Mouse (Mus musculus) limb, embryonic 10.5 days (tissue): ENCODE results near the gene Prkag2. TPM values are rescaled to one million over a fixed set of nuclear protein-coding genes. Genes with fewer than 3 reads are reported as not detected.
"Not testable (repeated sequence)": the region's sequence is repeated elsewhere in the genome, so short reads cannot be mapped to it uniquely, and the experiment has no call there.

Experiments
- DNase-seq: peaks from one replicate; pipeline ENCODE4 v3.0.0-alpha.2; 2017; ENCODE audit warnings: low spot score
- H3K27ac ChIP-seq: fragments of 300-500 bp; sonication (generic); 2 replicates; pipeline ENCODE4 v1.5.1; 2016; ENCODE audit warnings: mild to moderate bottlenecking
- H3K27me3 ChIP-seq: fragments of 300-500 bp; sonication (generic); 2 replicates; pipeline ENCODE4 v1.6.1; 2016; ENCODE audit warnings: low read depth, mild to moderate bottlenecking; ENCODE audit not compliant: poor library complexity, severe bottlenecking
- H3K36me3 ChIP-seq: fragments of 300-500 bp; sonication (generic); 2 replicates; pipeline ENCODE4 v1.6.1; 2016; ENCODE audit warnings: mild to moderate bottlenecking, moderate library complexity
- H3K4me1 ChIP-seq: fragments of 300-500 bp; sonication (generic); 2 replicates; pipeline ENCODE4 v1.6.1; 2016
- H3K4me3 ChIP-seq: fragments of 300-500 bp; sonication (generic); 2 replicates; pipeline ENCODE4 v1.5.1; 2016; ENCODE audit warnings: mild to moderate bottlenecking, moderate library complexity
- H3K9me3 ChIP-seq: fragments of 300-500 bp; sonication (generic); replicated peaks from 2 replicates; pipeline ENCODE4 v1.6.1; 2016; ENCODE audit warnings: mild to moderate bottlenecking
- WGBS: fragments of 180-500 bp; shearing (Covaris S2); methylation state at CpG from one replicate; pipeline ENCODE4 v1.1.7; 2016; 5-methylcytosine and 5-hydroxymethylcytosine counted together
- polyA plus RNA-seq: library from polyadenylated mRNA; unstranded; fragments of >200 nt; fragmentation: Nextera tagmentation; extraction: Ambion mirVana; gene quantifications from 2 replicates; pipeline ENCODE4 v1.2.1, GENCODE M21; 2016

The Prkag2 gene
- polyA plus RNA-seq, 1 experiment from 2014 or later, result 35.1 TPM

GRCm38 (mm10) chr5:24823864-24824405 is 276.5 kb downstream of the Prkag2 start:
- no peak overlapping the region for H3K27ac ChIP-seq
- no peak for DNase-seq
- no peaks in the 10 kb centered on the region for H3K9me3 ChIP-seq
- no peaks in the 10 kb centered on the region for H3K4me1 ChIP-seq
- H3K27me3 ChIP-seq, result no peaks in the 10 kb centered on the region
- WGBS, result 82% methylated on average over 6 of the region's 6 CpGs
- peaks cover 6% of the 10 kb centered on the region for H3K36me3 ChIP-seq
- no peak overlapping the region for H3K4me3 ChIP-seq

GRCm38 (mm10) chr5:24822781-24823180 is 277.7 kb downstream of the Prkag2 start:
- 74% methylated on average over 3 of the region's 3 CpGs for WGBS
- Histone ChIP-seq H3K4me1 (no peaks in the 10 kb centered on the region), H3K4me3 (no peak overlapping the region)

GRCm38 (mm10) chr5:24822231-24822630 is 278.2 kb downstream of the Prkag2 start:
- H3K9me3 ChIP-seq, H3K4me3 ChIP-seq, DNase-seq, H3K4me1 ChIP-seq, H3K27me3 ChIP-seq, H3K27ac ChIP-seq: not testable (repeated sequence)
- WGBS, result 91% methylated on average over 3 of the region's 3 CpGs
- peaks cover 18% of the 10 kb centered on the region for H3K36me3 ChIP-seq

More at GRCm38 (mm10) chr5:24822781-24823180, 277.7 kb downstream of the Prkag2 start:
- Histone ChIP-seq H3K36me3 (peaks cover 13% of the 10 kb centered on the region), H3K27ac (no peak overlapping the region), H3K9me3 (no peaks in the 10 kb centered on the region), H3K27me3 (no peaks in the 10 kb centered on the region)
- DNase-seq, result no peak

DNA sequence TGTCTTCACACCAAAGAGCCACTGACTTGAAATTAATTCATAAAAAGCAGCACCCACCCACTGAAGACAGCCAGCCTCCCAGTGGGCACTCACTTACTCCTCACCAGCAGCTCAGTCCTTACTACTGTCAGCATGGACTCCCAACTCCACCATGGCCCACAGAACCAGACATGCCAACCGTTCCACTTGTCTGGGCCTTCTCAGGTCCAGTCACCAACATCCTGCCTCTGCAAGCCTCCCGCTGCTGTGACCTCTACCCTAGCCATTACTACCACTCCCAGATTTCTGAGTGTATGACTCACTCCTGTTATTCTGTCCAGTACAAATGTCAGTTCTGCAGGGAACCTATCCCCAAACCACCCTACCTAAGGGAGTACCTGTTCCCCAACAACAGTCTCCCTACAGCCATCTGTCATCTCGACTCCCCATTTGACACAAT is 279.0 kb downstream of the Prkag2 start:
- H3K4me3 ChIP-seq, result no peak overlapping the region
- WGBS, result 90% methylated on average over 3 of the region's 3 CpGs
- H3K4me1 ChIP-seq, result no peaks in the 10 kb centered on the region
- no peaks in the 10 kb centered on the region for H3K9me3 ChIP-seq
- H3K27me3 ChIP-seq, result no peaks in the 10 kb centered on the region
- no peak for DNase-seq
- peaks cover 27% of the 10 kb centered on the region for H3K36me3 ChIP-seq
- no peak overlapping the region for H3K27ac ChIP-seq

DNA sequence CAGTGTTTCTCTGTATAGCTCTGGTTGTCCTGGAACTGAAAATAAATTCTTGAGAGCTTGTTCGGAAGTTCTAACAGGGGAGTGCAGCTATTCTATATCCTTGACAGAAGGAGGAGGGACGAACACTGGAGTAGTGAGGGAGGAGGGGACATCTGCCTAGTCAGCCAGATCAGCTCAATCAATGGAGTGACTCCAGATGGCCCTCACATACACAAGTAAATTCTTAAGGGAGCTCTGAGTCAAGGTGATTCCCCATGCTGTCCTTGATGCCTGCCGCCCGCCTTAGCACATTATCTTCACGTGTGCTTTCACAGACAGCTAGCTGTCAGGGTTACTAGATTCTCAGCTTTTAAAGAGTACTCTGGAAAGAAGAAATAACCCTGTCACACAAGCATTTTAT is 279.8 kb downstream of the Prkag2 start:
- Histone ChIP-seq H3K27me3 (no peaks in the 10 kb centered on the region), H3K4me1 (no peaks in the 10 kb centered on the region), H3K9me3 (no peaks in the 10 kb centered on the region), H3K4me3 (no peak overlapping the region), H3K36me3 (peaks cover 35% of the 10 kb centered on the region), H3K27ac (no peak overlapping the region)
- DNase-seq, result no peak
- WGBS, result 83% methylated on average over 5 of the region's 5 CpGs

DNA sequence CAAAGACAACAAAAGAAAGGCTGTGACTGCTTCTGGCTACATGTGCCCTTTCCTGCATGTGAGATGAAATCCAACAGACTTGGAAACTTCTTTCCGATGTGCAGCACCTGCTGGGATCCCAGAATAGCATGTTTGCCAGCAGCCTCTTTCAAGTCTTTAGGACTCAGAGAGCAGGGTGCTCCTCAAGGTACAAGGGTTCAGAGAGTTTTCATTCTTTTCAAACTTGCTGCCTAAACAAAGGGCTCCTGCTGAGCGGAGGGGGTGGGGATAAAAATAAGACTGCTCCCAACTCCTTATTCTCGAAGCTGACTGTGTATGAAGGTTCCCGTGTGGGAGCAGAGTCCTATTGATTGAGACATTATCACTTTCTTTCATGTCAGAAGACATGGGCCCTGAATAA is 283.3 kb downstream of the Prkag2 start:
- Histone ChIP-seq H3K9me3 (no peaks in the 10 kb centered on the region), H3K4me3 (no peak overlapping the region), H3K27ac (no peak overlapping the region), H3K4me1 (no peaks in the 10 kb centered on the region), H3K36me3 (peaks cover 69% of the 10 kb centered on the region), H3K27me3 (no peaks in the 10 kb centered on the region)
- 92% methylated on average over 4 of the region's 4 CpGs for WGBS
- no peak for DNase-seq

DNA sequence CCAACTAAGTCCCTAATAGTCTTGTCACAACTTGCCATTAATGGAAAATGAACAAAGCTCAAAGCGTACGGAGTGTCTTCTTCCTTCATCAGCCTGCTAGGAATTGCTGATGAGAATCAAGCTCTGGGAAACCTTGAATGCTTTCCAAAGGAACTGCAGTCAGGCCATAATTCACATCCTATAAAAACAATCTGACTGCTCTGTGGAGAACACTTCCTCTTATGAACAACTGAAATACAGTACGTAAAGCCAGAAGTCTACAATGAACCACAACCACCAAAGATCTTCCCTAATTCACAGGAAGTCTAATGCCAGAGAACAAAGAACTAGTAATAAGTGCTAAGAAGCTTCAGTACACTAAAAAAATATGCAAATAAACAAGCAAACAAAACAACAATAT is 286.5 kb downstream of the Prkag2 start:
- DNase-seq, result no peak
- Histone ChIP-seq H3K27me3 (no peaks in the 10 kb centered on the region), H3K4me1 (no peaks in the 10 kb centered on the region), H3K36me3 (peaks cover 94% of the 10 kb centered on the region), H3K9me3 (no peaks in the 10 kb centered on the region), H3K27ac (no peak overlapping the region), H3K4me3 (no peak overlapping the region)
- 95% methylated on average over 3 of the region's 3 CpGs for WGBS

DNA sequence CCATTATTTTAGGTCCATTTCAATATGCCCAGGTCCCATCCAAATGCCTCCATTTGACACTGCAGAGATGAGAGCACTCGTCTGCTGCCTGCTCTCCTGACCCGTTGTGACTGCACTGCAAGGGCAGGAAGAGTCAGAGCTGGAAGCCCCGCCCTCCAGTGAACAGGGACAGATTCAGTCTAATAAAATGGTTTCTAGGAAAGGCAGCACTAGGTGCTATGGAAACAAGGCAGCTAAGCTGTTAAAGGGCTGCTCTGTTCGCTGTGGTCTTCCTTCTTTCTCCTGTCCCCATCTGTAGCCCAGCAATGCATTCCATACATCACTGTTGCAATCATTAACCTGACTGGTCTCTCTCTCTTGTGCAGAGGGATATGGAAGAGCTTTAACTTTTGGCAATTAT is 287.4 kb downstream of the Prkag2 start:
- Histone ChIP-seq H3K9me3 (no peaks in the 10 kb centered on the region), H3K4me3 (no peak overlapping the region), H3K4me1 (no peaks in the 10 kb centered on the region), H3K27me3 (no peaks in the 10 kb centered on the region), H3K36me3 (peaks cover 99% of the 10 kb centered on the region), H3K27ac (no peak overlapping the region)
- 83% methylated on average over 4 of the region's 4 CpGs for whole genome bisulfite sequencing
- DNase-seq, result no peak

Other genes with a start within 250 kb of the Prkag2 start
- not detected in 2 replicates for gene Galntl5, start 80.8 kb upstream of the Prkag2 start, polyA plus RNA-seq
- gene Galnt11, start 121.3 kb upstream of the Prkag2 start, polyA plus RNA-seq, result 28.9 and 32.8 TPM in 2 replicates
- not detected in 2 replicates for gene E130116L18Rik, start 122.5 kb upstream of the Prkag2 start, polyA plus RNA-seq